Mouse (Mus musculus) embryonic facial prominence, embryonic 13.5 days (tissue): Measurements from ENCODE around the gene Disp1. TPM values are rescaled to one million over a fixed set of nuclear protein-coding genes. Genes with fewer than 3 reads are reported as not detected.

Experiments used
- ATAC-seq: fragments of 200-750 bp; cut with Nextera tagmentation; 2 replicates; pipeline ENCODE4 v1.8.0; 2017; ENCODE audit warnings: low read depth; ENCODE audit not compliant: insufficient number of reproducible peaks, insufficient read depth, low FRiP score, low TSS enrichment
- H3K27ac ChIP-seq: fragments of 300-500 bp; sonication (generic); 2 replicates; pipeline ENCODE4 v1.5.1; 2015; ENCODE audit warnings: moderate library complexity, mild to moderate bottlenecking, inconsistent platforms
- H3K27me3 ChIP-seq: fragments of 300-500 bp; sonication (generic); 2 replicates; pipeline ENCODE4 v1.6.1; 2015; ENCODE audit warnings: mild to moderate bottlenecking, inconsistent platforms
- H3K36me3 ChIP-seq: fragments of 300-500 bp; sonication (generic); 2 replicates; pipeline ENCODE4 v1.6.1; 2015; ENCODE audit warnings: mild to moderate bottlenecking, inconsistent platforms
- H3K4me1 ChIP-seq: fragments of 300-500 bp; sonication (generic); 2 replicates; pipeline ENCODE4 v1.6.1; 2015; ENCODE audit warnings: inconsistent platforms
- H3K4me2 ChIP-seq: fragments of 300-500 bp; sonication (generic); 2 replicates; pipeline ENCODE4 v1.6.1; 2015; ENCODE audit warnings: moderate library complexity, mild to moderate bottlenecking, inconsistent platforms
- H3K4me3 ChIP-seq: fragments of 300-500 bp; sonication (generic); 2 replicates; pipeline ENCODE4 v1.5.1; 2015; ENCODE audit warnings: mild to moderate bottlenecking, inconsistent platforms
- H3K9ac ChIP-seq: fragments of 300-500 bp; sonication (generic); 2 replicates; pipeline ENCODE4 v1.6.1; 2015; ENCODE audit warnings: mild to moderate bottlenecking, inconsistent platforms
- H3K9me3 ChIP-seq: fragments of 300-500 bp; sonication (generic); 2 replicates; pipeline ENCODE4 v1.6.1; 2016; ENCODE audit warnings: inconsistent platforms
- WGBS: fragments of 180-500 bp; shearing (Covaris S2); methylation state at CpG from one replicate; pipeline ENCODE4 v1.1.7; 2015; ENCODE audit warnings: mixed read lengths; 5-methylcytosine and 5-hydroxymethylcytosine counted together
- polyA plus RNA-seq: library from polyadenylated mRNA; unstranded; fragments of >200 nt; fragmentation: Nextera tagmentation; extraction: Ambion mirVana; gene quantifications from 2 replicates; pipeline ENCODE4 v1.2.1, GENCODE M21; 2015

Disp1 gene
- polyA plus RNA-seq, 1 experiment from 2014 or later, result 17.2 TPM

- WGBS, result 63% methylated on average over 15 of the region's 15 CpGs
- H3K4me3 ChIP-seq, result no peak overlapping the region
- H3K4me1 ChIP-seq, result peaks cover 15% of the 10 kb centered on the region
- H3K36me3 ChIP-seq, result no peaks in the 10 kb centered on the region
- H3K9me3 ChIP-seq, result no peaks in the 10 kb centered on the region
- H3K9ac ChIP-seq, result no peak overlapping the region
- H3K4me2 ChIP-seq, result no peak overlapping the region
- no peaks in the 10 kb centered on the region for H3K27me3 ChIP-seq
- H3K27ac ChIP-seq, result no peak overlapping the region
- no peak for ATAC-seq
Measured at GRCm38 (mm10) chr1:183075121-183075822, 146.1 kb downstream of the Disp1 start.

DNA sequence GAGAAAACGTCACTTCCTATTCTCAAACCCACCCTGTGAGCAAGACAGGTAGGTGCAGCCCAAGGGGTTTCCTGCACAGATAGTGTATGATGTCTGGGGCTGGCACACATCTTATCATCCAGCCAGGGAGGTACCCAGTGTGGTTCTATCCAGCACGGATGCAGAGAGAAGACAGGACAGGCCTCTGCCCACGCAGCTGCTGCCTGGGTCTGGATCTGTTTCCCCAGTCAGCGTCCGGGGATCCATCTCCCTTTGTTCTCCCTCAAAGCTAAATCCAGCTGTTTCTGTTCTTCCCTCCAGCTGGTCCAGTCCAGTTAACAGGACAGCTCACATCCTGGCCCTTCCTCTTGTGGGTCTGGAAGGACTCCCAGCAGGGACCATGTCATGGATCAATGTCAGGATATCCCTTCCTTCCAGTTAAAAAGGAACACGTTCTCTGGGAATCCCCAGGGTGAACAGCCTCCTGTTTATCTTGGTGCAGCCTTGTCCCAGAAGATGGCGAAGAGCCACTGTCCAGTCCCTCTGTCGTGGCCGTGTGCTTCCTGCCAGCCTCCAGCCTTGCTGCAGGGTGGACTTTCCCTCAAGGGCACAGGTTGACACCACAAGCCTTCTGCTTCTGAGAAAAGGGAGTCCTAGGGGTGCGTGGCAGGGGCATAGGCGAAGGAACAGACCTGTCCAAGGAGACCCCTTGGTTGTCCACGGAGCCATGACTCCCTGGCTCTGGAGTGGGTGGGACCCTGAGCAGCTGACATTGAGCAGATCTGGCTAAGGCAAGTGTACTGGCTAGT is 148.9 kb downstream of the Disp1 start:
- no peak overlapping the region for H3K4me2 ChIP-seq
- no peak overlapping the region for H3K4me3 ChIP-seq
- no peak overlapping the region for H3K27ac ChIP-seq
- no peaks in the 10 kb centered on the region for H3K36me3 ChIP-seq
- ATAC-seq, result no peak
- H3K4me1 ChIP-seq, result peaks cover 13% of the 10 kb centered on the region; the same call in 1 of the 2 replicates
- no peaks in the 10 kb centered on the region for H3K27me3 ChIP-seq
- no peaks in the 10 kb centered on the region for H3K9me3 ChIP-seq
- WGBS, result 63% methylated on average over 12 of the region's 12 CpGs
- H3K9ac ChIP-seq, result no peak overlapping the region

DNA sequence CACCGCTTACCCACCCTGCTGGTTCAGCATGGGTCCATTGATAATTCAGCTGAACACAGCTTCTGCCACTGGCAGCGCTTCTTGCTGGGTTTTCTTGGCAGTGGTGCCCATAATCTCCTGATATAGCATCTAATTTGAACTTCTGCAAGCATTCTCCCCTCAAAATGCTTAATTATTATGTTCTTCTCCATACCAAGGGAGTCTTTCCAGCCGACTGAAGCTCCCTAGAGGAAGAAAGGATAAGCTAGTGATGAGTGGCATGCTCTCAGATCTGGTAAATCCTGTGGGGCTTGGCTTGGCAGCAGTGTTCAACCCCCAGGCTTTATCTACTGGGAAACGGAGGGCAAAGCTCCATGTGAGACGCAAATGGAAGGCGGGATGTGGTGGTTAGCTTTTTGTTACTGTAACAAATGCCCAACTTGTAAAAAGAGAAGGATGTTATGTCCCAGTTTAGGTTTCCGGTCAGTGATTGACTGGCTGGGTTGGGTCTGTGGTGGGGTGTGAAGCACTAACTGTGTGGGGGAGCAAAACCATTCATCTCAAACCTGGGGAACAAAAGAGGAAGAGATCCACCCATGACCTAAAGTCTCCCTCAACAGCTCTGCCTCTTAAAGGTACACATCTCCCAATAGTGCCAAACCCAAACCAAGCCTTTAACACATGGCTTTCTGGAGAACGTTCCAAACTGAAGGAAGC is 151.2 kb downstream of the Disp1 start:
- H3K9me3 ChIP-seq, result no peaks in the 10 kb centered on the region
- no peak overlapping the region for H3K27ac ChIP-seq
- H3K4me1 ChIP-seq, result peaks cover 10% of the 10 kb centered on the region; the same call in 1 of the 2 replicates
- H3K4me2 ChIP-seq, result no peak overlapping the region
- H3K36me3 ChIP-seq, result no peaks in the 10 kb centered on the region
- ATAC-seq, result no peak
- H3K9ac ChIP-seq, result no peak overlapping the region
- H3K4me3 ChIP-seq, result no peak overlapping the region
- H3K27me3 ChIP-seq, result no peaks in the 10 kb centered on the region
- WGBS, result 73% methylated on average over 8 of the region's 8 CpGs

DNA sequence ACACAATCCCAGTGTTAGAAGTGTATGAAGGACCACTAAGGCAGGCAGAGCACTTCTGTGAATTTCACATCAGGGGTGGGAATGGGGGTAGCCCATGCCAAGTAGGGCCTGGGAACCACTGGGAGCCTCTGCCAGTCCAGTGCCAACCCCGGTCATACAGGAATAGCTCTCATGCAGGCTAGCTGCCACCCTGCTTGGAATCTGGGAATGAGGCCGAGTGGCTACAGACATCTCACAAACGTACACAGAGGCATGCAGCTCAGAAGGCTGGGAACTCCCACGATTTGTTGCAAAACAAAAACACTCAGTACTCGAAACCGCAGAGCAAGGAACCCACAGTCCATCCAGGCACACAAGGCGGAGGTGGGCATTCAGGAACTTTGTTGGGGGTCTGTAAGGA is 153.5 kb downstream of the Disp1 start:
- H3K4me1 ChIP-seq, result 0 out of 2 replicates have a peak, but pooled peaks cover 7% of the 10 kb centered on the region
- no peak overlapping the region for H3K9ac ChIP-seq
- no peaks in the 10 kb centered on the region for H3K27me3 ChIP-seq
- no peak overlapping the region for H3K4me2 ChIP-seq
- no peak overlapping the region for H3K27ac ChIP-seq
- no peak overlapping the region for H3K4me3 ChIP-seq
- no peaks in the 10 kb centered on the region for H3K9me3 ChIP-seq
- no peaks in the 10 kb centered on the region for H3K36me3 ChIP-seq
- 82% methylated on average over 7 of the region's 7 CpGs for WGBS
- no peak for ATAC-seq

- ATAC-seq, result no peak
- Histone ChIP-seq H3K36me3 (no peaks in the 10 kb centered on the region), H3K4me1 (0 out of 2 replicates have a peak, but pooled peaks cover 5% of the 10 kb centered on the region), H3K27ac (no peak overlapping the region), H3K9me3 (no peaks in the 10 kb centered on the region), H3K4me3 (no peak overlapping the region), H3K27me3 (no peaks in the 10 kb centered on the region), H3K9ac (no peak overlapping the region), H3K4me2 (no peak overlapping the region)
- WGBS, result 67% methylated on average over 4 of the region's 4 CpGs
Measured at GRCm38 (mm10) chr1:183066981-183067380, 154.3 kb downstream of the Disp1 start.

DNA sequence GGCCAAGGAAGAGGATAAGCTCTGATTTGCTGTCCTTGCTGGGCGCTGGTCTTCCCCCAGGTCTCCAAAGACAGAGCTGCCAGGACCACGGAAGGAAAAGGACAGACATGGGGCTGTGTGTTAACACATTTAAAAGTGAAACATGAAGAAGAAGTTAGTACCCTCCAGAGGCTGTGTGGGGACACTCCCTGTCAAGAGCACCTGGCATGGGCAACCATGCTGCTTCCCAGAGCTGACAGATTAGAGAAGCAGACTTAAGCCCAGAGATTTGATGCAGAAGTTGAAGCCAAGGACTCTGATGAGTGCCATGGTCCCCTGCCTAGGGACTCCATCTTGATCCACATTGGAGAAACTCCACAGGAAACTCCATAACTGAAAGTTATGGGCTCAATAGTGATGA is 160.7 kb downstream of the Disp1 start:
- Histone ChIP-seq H3K9me3 (no peaks in the 10 kb centered on the region), H3K4me2 (no peak overlapping the region), H3K27me3 (no peaks in the 10 kb centered on the region; the same call in 1 of the 2 replicates), H3K4me3 (no peak overlapping the region), H3K36me3 (no peaks in the 10 kb centered on the region), H3K4me1 (peaks cover 4% of the 10 kb centered on the region; the same call in 1 of the 2 replicates), H3K27ac (no peak overlapping the region), H3K9ac (no peak overlapping the region)
- ATAC-seq, result no peak
- 82% methylated on average over 2 of the region's 2 CpGs for WGBS

- H3K9me3 ChIP-seq, result no peaks in the 10 kb centered on the region
- H3K4me1 ChIP-seq, result peaks cover 4% of the 10 kb centered on the region; the same call in 1 of the 2 replicates
- H3K9ac ChIP-seq, result no peak overlapping the region
- H3K27me3 ChIP-seq, result no peaks in the 10 kb centered on the region; the same call in 1 of the 2 replicates
- no peak overlapping the region for H3K27ac ChIP-seq
- no peak for ATAC-seq
- 25% methylated on average over 3 of the region's 3 CpGs for WGBS
- H3K4me3 ChIP-seq, result no peak overlapping the region
- H3K4me2 ChIP-seq, result no peak overlapping the region
- H3K36me3 ChIP-seq, result no peaks in the 10 kb centered on the region
Measured at GRCm38 (mm10) chr1:183056289-183056655, 165.1 kb downstream of the Disp1 start.

GRCm38 (mm10) chr1:183055608-183056288 is 165.6 kb downstream of the Disp1 start:
- Histone ChIP-seq H3K27me3 (no peaks in the 10 kb centered on the region; the same call in 1 of the 2 replicates), H3K4me1 (peaks cover 4% of the 10 kb centered on the region; the same call in 1 of the 2 replicates), H3K4me2 (no peak overlapping the region), H3K4me3 (no peak overlapping the region), H3K27ac (no peak overlapping the region), H3K36me3 (no peaks in the 10 kb centered on the region), H3K9ac (no peak overlapping the region), H3K9me3 (no peaks in the 10 kb centered on the region)
- no peak for ATAC-seq
- 55% methylated on average over 2 of the region's 2 CpGs for WGBS

GRCm38 (mm10) chr1:183052663-183053062 is 168.7 kb downstream of the Disp1 start:
- no peaks in the 10 kb centered on the region for H3K27me3 ChIP-seq
- ATAC-seq, result no peak
- H3K4me3 ChIP-seq, result no peak overlapping the region
- no peaks in the 10 kb centered on the region for H3K9me3 ChIP-seq
- H3K4me1 ChIP-seq, result peaks cover 20% of the 10 kb centered on the region
- H3K4me2 ChIP-seq, result no peak overlapping the region
- no peaks in the 10 kb centered on the region for H3K36me3 ChIP-seq
- WGBS, result 77% methylated on average over 7 of the region's 7 CpGs
- no peak overlapping the region for H3K27ac ChIP-seq
- no peak overlapping the region for H3K9ac ChIP-seq

- H3K27ac ChIP-seq, result no peak overlapping the region
- no peaks in the 10 kb centered on the region for H3K36me3 ChIP-seq
- WGBS, result 39% methylated on average over 6 of the region's 6 CpGs
- H3K4me3 ChIP-seq, result no peak overlapping the region
- peaks cover 36% of the 10 kb centered on the region for H3K4me1 ChIP-seq
- H3K9me3 ChIP-seq, result no peaks in the 10 kb centered on the region
- H3K9ac ChIP-seq, result no peak overlapping the region
- no peak overlapping the region for H3K4me2 ChIP-seq
- ATAC-seq, result no peak; the same call in 1 of the 2 replicates
- H3K27me3 ChIP-seq, result no peaks in the 10 kb centered on the region
Measured at GRCm38 (mm10) chr1:183049295-183049694, 172.0 kb downstream of the Disp1 start.

- ATAC-seq, result no peak
- Histone ChIP-seq H3K4me3 (no peak overlapping the region), H3K27ac (no peak overlapping the region), H3K27me3 (no peaks in the 10 kb centered on the region), H3K9ac (no peak overlapping the region), H3K4me1 (peaks cover 43% of the 10 kb centered on the region), H3K4me2 (no peak overlapping the region), H3K9me3 (no peaks in the 10 kb centered on the region), H3K36me3 (no peaks in the 10 kb centered on the region)
- WGBS, result 68% methylated on average over 5 of the region's 5 CpGs
Measured at GRCm38 (mm10) chr1:183047913-183048523, 173.3 kb downstream of the Disp1 start.
